Mouse (Mus musculus) CH12F3 (cell line): ENCODE data around the gene Olfr1248.
"Not testable (repeated sequence)": the region's sequence is repeated elsewhere in the genome, so short reads cannot be mapped to it uniquely, and the experiment has no call there.

Experiments used
- in situ Hi-C: fragments of 300-500 bp; cut with MboI; formaldehyde crosslinking; loops from 2 replicates; pipeline ENCODE4 v1.14.3; 2020; ENCODE audit warnings: low sequenced_read_pairs

The Olfr1248 gene

DNA sequence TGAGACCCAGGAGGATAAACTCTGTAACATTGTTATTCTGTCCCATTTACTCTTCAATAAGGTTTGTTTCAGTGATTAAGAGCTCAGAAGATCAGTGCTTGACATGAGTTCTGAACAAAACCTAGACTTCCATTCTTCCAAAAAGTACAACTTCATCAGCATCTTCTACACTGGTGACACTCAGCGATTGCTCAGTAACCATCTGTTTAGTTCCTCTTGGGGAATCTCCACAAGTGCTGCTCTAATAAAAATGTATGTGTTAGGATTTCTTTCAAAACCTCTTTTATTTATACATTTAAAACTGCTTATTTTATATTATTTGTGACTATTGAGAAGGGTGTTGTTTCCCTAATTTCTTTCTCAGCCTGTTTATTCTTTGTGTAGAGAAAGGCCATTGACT lies at the start of gene Olfr1248:
TSS of gene Olfr1248 (minus strand) at position 101 of the 400 bp plus-strand sequence.
- in situ Hi-C loops: not testable (repeated sequence)

DNA sequence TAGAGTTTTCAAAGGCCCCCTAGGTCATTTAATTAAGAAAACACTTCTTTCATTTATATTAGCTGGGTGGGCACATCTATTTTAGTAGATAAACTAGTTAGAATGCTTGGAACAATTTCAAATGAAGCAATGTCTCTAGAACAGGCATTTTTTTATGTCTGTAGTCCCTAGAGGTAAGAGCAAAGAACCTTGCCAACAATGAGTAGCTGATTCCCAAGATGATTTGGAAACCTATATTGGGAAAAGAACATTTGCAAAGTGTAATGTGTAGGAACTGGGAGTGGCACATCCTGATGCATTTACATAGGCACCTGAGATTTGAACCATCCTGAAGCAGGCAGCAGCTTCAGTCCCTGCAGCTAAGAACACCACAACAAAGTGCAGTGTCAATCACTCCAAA lies 43.3 kb upstream of the Olfr1248 start, which contains the start of gene Olfr1250:
TSS of gene Olfr1250 (minus strand) at position 101 of the 400 bp plus-strand sequence.
- in situ Hi-C loops: no loop called here

DNA sequence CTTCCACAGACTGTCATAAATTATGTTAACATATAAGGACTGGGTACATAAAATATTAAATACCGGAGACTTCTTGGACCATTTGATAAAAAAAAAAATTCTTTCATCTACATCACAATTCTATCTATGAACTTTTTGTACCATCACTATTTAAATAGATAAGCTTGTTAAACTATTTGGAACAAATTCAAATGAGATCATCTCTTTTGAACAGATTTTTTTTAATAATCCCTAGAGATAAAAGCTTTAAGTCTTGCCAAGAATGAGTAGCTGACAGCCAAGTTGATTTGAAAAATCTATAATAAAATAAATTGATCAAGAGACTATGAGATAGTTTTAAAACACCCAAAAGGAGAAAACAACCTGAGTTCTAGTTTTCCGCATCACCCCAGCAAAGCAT lies 16.8 kb upstream of the Olfr1248 start, which contains the start of gene Olfr1249:
TSS of gene Olfr1249 (minus strand) at position 101 of the 400 bp plus-strand sequence.
- in situ Hi-C loops: no loop called here

DNA sequence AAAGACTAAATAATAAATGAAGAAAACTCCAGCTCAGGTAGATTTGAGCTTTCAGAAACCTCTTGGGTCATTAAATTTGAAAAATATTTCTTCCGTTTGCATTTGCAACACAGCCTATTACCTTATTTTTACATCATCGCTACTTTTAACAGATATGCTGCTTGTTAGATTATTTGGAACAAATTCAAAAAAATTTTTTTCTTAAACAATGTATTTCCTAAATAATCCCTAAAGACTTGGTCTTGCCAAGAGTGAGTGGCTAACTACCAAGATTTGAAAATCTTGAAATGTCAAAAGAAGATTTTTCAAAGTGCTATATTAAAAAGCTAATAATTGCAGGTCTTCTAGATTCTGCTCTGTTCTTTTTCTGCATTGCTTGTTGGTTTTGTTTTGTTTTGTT lies 4.0 kb downstream of the Olfr1248 start, which contains the start of gene Olfr1247:
TSS of gene Olfr1247 (minus strand) at position 101 of the 400 bp plus-strand sequence.
- in situ Hi-C loops: no loop called here

DNA sequence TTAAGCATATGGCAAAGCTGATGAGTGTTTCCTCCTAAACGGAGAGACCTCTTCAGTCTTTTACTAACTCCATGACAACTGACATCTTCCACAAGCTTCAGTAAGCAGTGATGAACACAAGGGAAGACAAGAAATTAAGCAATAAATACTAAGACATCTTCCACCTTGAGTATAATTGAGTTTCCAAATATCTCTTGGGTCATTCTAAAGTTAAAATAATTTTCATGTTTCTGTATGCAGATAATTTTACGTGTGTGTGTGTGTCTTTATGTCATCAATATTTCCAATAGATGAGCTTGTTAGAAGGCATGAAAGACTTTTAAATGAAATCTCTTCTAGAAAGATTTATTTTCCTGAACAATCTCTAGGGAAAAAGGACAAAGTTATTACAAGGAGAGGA lies 25.0 kb downstream of the Olfr1248 start, which contains the start of gene Olfr1246:
TSS of gene Olfr1246 (minus strand) at position 101 of the 400 bp plus-strand sequence.
- in situ Hi-C loops: no loop called here

DNA sequence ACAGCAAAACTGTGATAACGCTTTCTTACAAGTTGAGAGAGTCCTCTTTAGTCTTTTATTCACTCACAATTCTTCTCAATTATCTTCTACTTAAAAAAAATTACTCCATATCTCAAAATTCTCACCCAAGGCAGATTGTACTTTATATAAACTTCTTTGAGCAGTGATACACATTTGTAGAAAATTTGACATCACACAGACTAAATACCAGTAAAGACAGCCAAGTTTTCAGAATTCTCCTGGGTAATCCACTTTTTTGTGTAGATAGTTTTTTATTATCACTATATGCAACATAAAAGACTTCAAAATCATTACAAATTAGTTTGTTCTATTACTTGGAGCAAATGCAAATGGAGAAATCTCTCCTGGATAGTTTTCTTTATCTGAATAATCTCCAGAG lies 39.7 kb downstream of the Olfr1248 start, which contains the start of gene Olfr1245:
TSS of gene Olfr1245 (minus strand) at position 101 of the 400 bp plus-strand sequence.
- in situ Hi-C loops: no loop called here
